Mouse (Mus musculus): ENCODE measurements around the gene Ist1. TPM values are rescaled to one million over a fixed set of nuclear protein-coding genes. Genes with fewer than 3 reads are reported as not detected.

Ist1 gene
- polyA plus RNA-seq, 1 experiment from 2014 or later: 186 TPM

DNA sequence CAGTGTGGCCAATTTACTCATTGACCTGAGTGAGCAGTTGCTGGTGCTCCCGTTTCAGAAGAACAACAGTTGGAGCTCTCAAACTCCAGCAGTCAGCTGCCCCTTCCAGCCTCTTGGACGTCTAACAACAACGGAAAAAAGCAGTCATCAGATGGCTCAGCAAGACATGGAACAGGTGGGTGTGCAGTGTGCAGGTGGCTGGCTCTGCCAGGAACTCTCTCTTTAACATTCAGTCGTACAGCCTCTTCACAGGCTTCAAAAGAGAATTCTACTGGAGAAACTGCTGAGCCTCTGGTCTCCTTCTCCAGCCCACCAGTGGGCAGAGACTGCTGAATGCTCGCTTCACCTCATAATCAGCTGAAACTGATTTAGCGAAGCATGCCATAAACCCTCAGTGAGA, 64.4 kb downstream of the Ist1 start:
- Histone ChIP-seq H3K27me3 (no peaks in the 10 kb centered on the region), H3K27ac (no peak overlapping the region), H3K4me2 (replicated peaks) (no peak overlapping the region), H3K4me1 (no peaks in the 10 kb centered on the region), H3K9ac (no peak overlapping the region), H3K36me3 (no peaks in the 10 kb centered on the region), H3K4me3 (no peak overlapping the region), H3K9me3 (replicated peaks) (peaks cover 7% of the 10 kb centered on the region)
- 79% methylated on average over 6 of the region's 6 CpGs for WGBS
- ATAC-seq (ENCODE audit: low FRiP score): no peak

Other genes starting within 250 kb of the Ist1 start
- gene Pmfbp1, start 199.2 kb downstream of the Ist1 start, polyA plus RNA-seq (2016; fragmentation: Nextera tagmentation; extraction: Ambion mirVana): 2.9 and 3.3 TPM in 2 replicates
- 28.8 and 29.4 TPM in 2 replicates for gene Dhx38, start 127.4 kb downstream of the Ist1 start, polyA plus RNA-seq (2016; fragmentation: Nextera tagmentation; extraction: Ambion mirVana)
- gene Txnl4b, start 127.4 kb downstream of the Ist1 start, polyA plus RNA-seq (2016; fragmentation: Nextera tagmentation; extraction: Ambion mirVana): 24.9 and 25.8 TPM in 2 replicates
- 0.77 and 1.2 TPM in 2 replicates for gene Hp, start 114.1 kb downstream of the Ist1 start, polyA plus RNA-seq (2016; fragmentation: Nextera tagmentation; extraction: Ambion mirVana)
- 36.5 and 38.8 TPM in 2 replicates for gene Dhodh, start 84.6 kb downstream of the Ist1 start, polyA plus RNA-seq (2016; fragmentation: Nextera tagmentation; extraction: Ambion mirVana)
- 0.08 and 0.22 TPM in 2 replicates for gene Pkd1l3, start 78.7 kb downstream of the Ist1 start, polyA plus RNA-seq (2016; fragmentation: Nextera tagmentation; extraction: Ambion mirVana)
- gene Zfp821, start 12.3 kb upstream of the Ist1 start, polyA plus RNA-seq (2016; fragmentation: Nextera tagmentation; extraction: Ambion mirVana): 77.0 and 80.2 TPM in 2 replicates
- gene Atxn1l, start 44.5 kb upstream of the Ist1 start, polyA plus RNA-seq (2016; fragmentation: Nextera tagmentation; extraction: Ambion mirVana): 8.1 and 8.4 TPM in 2 replicates
- gene Ap1g1, start 85.3 kb upstream of the Ist1 start, polyA plus RNA-seq (2016; fragmentation: Nextera tagmentation; extraction: Ambion mirVana): 61.5 and 70.5 TPM in 2 replicates
- 2.7 and 3.5 TPM in 2 replicates for gene Phlpp2, start 175.3 kb upstream of the Ist1 start, polyA plus RNA-seq (2016; fragmentation: Nextera tagmentation; extraction: Ambion mirVana)